Comparison of ENCODE assay signal across 10 mouse cellular contexts in the genomic region with DNA sequence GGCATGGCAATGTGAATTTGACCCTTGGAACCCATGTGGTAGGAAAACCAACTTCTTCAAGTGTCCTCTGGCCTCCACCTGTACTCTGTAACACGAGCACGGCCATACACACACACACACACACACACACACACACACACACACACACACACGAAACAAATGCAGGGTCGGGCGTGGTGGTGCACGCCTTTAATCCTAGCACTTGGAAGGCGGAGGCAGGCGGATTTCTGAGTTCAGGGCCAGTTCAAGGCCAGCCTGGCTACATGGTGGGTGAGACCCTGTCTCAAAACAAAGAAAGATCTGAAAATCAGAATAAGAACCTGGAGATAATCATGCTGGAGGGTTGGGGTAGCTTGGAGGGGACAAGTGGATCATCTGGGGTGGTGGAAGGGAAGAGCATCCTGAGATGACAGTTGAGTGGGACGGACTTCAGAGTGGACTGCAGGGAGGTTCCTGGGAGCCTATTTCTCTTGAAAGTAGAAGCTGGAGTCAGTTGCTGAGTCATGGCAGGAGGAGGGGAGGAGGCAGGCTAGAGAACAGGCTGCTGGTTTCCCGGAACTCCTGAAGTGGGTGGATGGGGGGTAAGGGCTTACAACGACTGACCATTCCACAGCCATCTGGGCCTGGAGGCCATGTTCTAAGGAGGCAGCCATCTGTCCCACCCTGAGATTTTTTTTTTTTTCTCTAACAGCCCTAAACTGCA. TPM values are rescaled to one million over a fixed set of nuclear protein-coding genes. Genes with fewer than 3 reads are reported as not detected.
DNase-seq lines count a peak whose midpoint lies in the region.
"Had no signal": no experiment of that assay in that cellular context is flagged by ENCODE, and none has a peak within 500 bp of the region (broad histone marks: within the 10 kb centered on the region; RNA-seq: fewer than 3 reads in every experiment).

No protein-coding gene starts in this region.

- DNase-seq in adrenal gland, adult (ENCODE audit: inconsistent age in 2 of 2, low spot score in 1 of 2) = peak; percentile 64 to 86
- no peak for DNase-seq in adrenal gland, postnatal 4 days (ENCODE audit: low spot score in 2 of 2)
- DNase-seq in right cerebral cortex, adult 18-20 months = peak; percentile 39
- no peak for DNase-seq in right cerebral cortex, postnatal 14 days
- DNase-seq in liver = peak; percentile 86
- peak; percentile 72 for DNase-seq in yolk sac, embryonic 10.5 days (ENCODE audit: low spot score)
- no peak for DNase-seq in thymus, postnatal 25 days
- DNase-seq in urinary bladder, postnatal 36 days (ENCODE audit: low spot score in 2 of 2) = no peak
- DNase-seq: kidney, postnatal 25 days had no signal

RNA-seq across cellular contexts. Expression of a gene that starts 16.4 kb away (rescaled TPM):
- total RNA-seq in adrenal gland, postnatal 4 days (2021) = 100 to 1,000 TPM; 285 to 303 TPM

RNA-seq across cellular contexts. Expression of a gene that starts 23.5 kb away (rescaled TPM):
- 1 to 10 TPM; 6.7 to 8.1 TPM for total RNA-seq in adrenal gland, postnatal 4 days (2021)

RNA-seq across cellular contexts. Expression of a gene that starts 29.0 kb away (rescaled TPM):
- total RNA-seq in adrenal gland, postnatal 4 days (2021) = under 1 TPM in 1 of 2 experiments, not detected in 1; 0.45 TPM
- total RNA-seq: heart, adult 8-10 months had no signal

RNA-seq across cellular contexts. Expression of a gene that starts 43.7 kb away (rescaled TPM):
- total RNA-seq in adrenal gland, postnatal 4 days (2021) = 10 to 100 TPM; 18.6 to 19.0 TPM

Comparison
In these comparisons a context has a peak if more than half of its experiments do, and no peak if none do; other contexts are left out.
1. DNase-seq: peak in adrenal gland, adult (2 of 2), right cerebral cortex, adult 18-20 months (single experiment), liver (single experiment) and yolk sac, embryonic 10.5 days (single experiment); none in adrenal gland, postnatal 4 days (0 of 2), right cerebral cortex, postnatal 14 days (single experiment), thymus, postnatal 25 days (single experiment) and urinary bladder, postnatal 36 days (0 of 2).